Mouse (Mus musculus): ENCODE results near the gene Pnck. TPM values are rescaled to one million over a fixed set of nuclear protein-coding genes. Genes with fewer than 3 reads are reported as not detected.
A peak's percentile ranks its signal among the peaks of the same experiment; 100 is the strongest.

Gene Pnck
- polyA plus RNA-seq, 1 experiment from 2014 or later = 0.61 TPM

GRCm38 (mm10) chrX:73653392-73653791, 6.5 kb downstream of the Pnck start:
- Histone ChIP-seq H3K4me1 (ENCODE audit: insufficient read depth) (no peaks in the 10 kb centered on the region), H3K4me3 (ENCODE audit: low read depth, low read length) (no peak overlapping the region), H3K9ac (replicated peaks) (no peak overlapping the region), H3K4me2 (ENCODE audit: low read depth, low read length) (no peak overlapping the region), H3K27me3 (ENCODE audit: insufficient read depth, low read length) (no peaks in the 10 kb centered on the region), H3K27ac (ENCODE audit: low read depth) (0 out of 2 replicates have a peak overlapping the region, but pooled peaks have one; percentile 18), H3K9me3 (ENCODE audit: low read length) (no peaks in the 10 kb centered on the region), H3K36me3 (replicated peaks; ENCODE audit: insufficient read depth, low read length) (no peaks in the 10 kb centered on the region)
- TF ChIP-seq CTCF (IDR thresholded peaks at IDR 0.05; ENCODE audit: low read depth) = no peak
- TF ChIP-seq EP300 (IDR thresholded peaks at IDR 0.05; ENCODE audit: low read depth) = no peak
- ATAC-seq (peak; percentile 76), DNase-seq (no peak)
- 68% methylated on average over 6 of the region's 6 CpGs for WGBS (ENCODE audit: insufficient replicate concordance)

- no peak overlapping the region for H3K9ac ChIP-seq (replicated peaks)
- DNase-seq (no peak), ATAC-seq (no peak)
- H3K36me3 ChIP-seq (replicated peaks; ENCODE audit: insufficient read depth, low read length) = no peaks in the 10 kb centered on the region
- no peak overlapping the region for H3K4me3 ChIP-seq (ENCODE audit: low read depth, low read length)
- H3K9me3 ChIP-seq (ENCODE audit: low read length) = no peaks in the 10 kb centered on the region
- WGBS (ENCODE audit: insufficient replicate concordance) = 65% methylated on average over 3 of the region's 3 CpGs
- H3K27ac ChIP-seq (ENCODE audit: low read depth) = no peak overlapping the region
- no peak overlapping the region for H3K4me2 ChIP-seq (ENCODE audit: low read depth, low read length)
- H3K27me3 ChIP-seq (ENCODE audit: insufficient read depth, low read length) = no peaks in the 10 kb centered on the region
- no peaks in the 10 kb centered on the region for H3K4me1 ChIP-seq (ENCODE audit: insufficient read depth)
- no peak for TF ChIP-seq EP300 (IDR thresholded peaks at IDR 0.05; ENCODE audit: low read depth)
- no peak for TF ChIP-seq CTCF (IDR thresholded peaks at IDR 0.05; ENCODE audit: low read depth)
These were observed 9.0 kb downstream of the Pnck start for GRCm38 (mm10) chrX:73650869-73651268.

GRCm38 (mm10) chrX:73645121-73645520, 14.8 kb downstream of the Pnck start:
- Histone ChIP-seq H3K4me1 (ENCODE audit: insufficient read depth) (no peaks in the 10 kb centered on the region), H3K9me3 (ENCODE audit: low read length) (no peaks in the 10 kb centered on the region), H3K36me3 (replicated peaks; ENCODE audit: insufficient read depth, low read length) (no peaks in the 10 kb centered on the region), H3K4me3 (ENCODE audit: low read depth, low read length) (no peak overlapping the region), H3K27me3 (ENCODE audit: insufficient read depth, low read length) (peaks cover 1% of the 10 kb centered on the region), H3K9ac (replicated peaks) (no peak overlapping the region), H3K27ac (ENCODE audit: low read depth) (no peak overlapping the region), H3K4me2 (ENCODE audit: low read depth, low read length) (no peak overlapping the region)
- WGBS (ENCODE audit: insufficient replicate concordance) = 50% methylated on average over 4 of the region's 4 CpGs
- DNase-seq = no peak
- no peak for ATAC-seq
- TF ChIP-seq CTCF (IDR thresholded peaks at IDR 0.05; ENCODE audit: low read depth) = no peak
- TF ChIP-seq EP300 (IDR thresholded peaks at IDR 0.05; ENCODE audit: low read depth) = no peak

- Histone ChIP-seq H3K4me1 (ENCODE audit: insufficient read depth) (0 out of 2 replicates have a peak, but pooled peaks cover 3% of the 10 kb centered on the region), H3K4me3 (ENCODE audit: low read depth, low read length) (peak overlapping the region; percentile 36), H3K27me3 (ENCODE audit: insufficient read depth, low read length) (peaks cover 36% of the 10 kb centered on the region), H3K4me2 (ENCODE audit: low read depth, low read length) (peak overlapping the region; percentile 63), H3K27ac (ENCODE audit: low read depth) (no peak overlapping the region), H3K9me3 (ENCODE audit: low read length) (no peaks in the 10 kb centered on the region), H3K9ac (replicated peaks) (no peak overlapping the region), H3K36me3 (replicated peaks; ENCODE audit: insufficient read depth, low read length) (no peaks in the 10 kb centered on the region)
- DNase-seq (no peak), ATAC-seq (no peak)
- TF ChIP-seq CTCF (IDR thresholded peaks at IDR 0.05; ENCODE audit: low read depth) = no peak
- no peak for TF ChIP-seq EP300 (IDR thresholded peaks at IDR 0.05; ENCODE audit: low read depth)
- 22% methylated on average over 31 of the region's 41 CpGs for WGBS (ENCODE audit: insufficient replicate concordance)
These were observed 19.9 kb downstream of the Pnck start for GRCm38 (mm10) chrX:73639901-73640469.

- H3K27ac ChIP-seq (ENCODE audit: low read depth) = no peak within 1 kb of the TSS
- H3K9ac ChIP-seq (replicated peaks) = no peak within 1 kb of the TSS
- no peaks in the 10 kb centered on the region for H3K9me3 ChIP-seq (ENCODE audit: low read length)
- 0 out of 2 replicates have a peak, but pooled peaks cover 3% of the 10 kb centered on the region for H3K4me1 ChIP-seq (ENCODE audit: insufficient read depth)
- peaks cover 37% of the 10 kb centered on the region for H3K27me3 ChIP-seq (ENCODE audit: insufficient read depth, low read length)
- ATAC-seq = peak; percentile 83
- 23% methylated on average over 25 of the region's 28 CpGs for WGBS (ENCODE audit: insufficient replicate concordance)
- TF ChIP-seq CTCF (IDR thresholded peaks at IDR 0.05; ENCODE audit: low read depth) = no peak
- no peak for TF ChIP-seq EP300 (IDR thresholded peaks at IDR 0.05; ENCODE audit: low read depth)
- peak; percentile 57 for DNase-seq
- peak within 1 kb of the TSS; percentile 36 for H3K4me3 ChIP-seq (ENCODE audit: low read depth, low read length)
- H3K4me2 ChIP-seq (ENCODE audit: low read depth, low read length) = peak within 1 kb of the TSS; percentile 63
- no peaks in the 10 kb centered on the region for H3K36me3 ChIP-seq (replicated peaks; ENCODE audit: insufficient read depth, low read length)
These were observed 20.7 kb downstream of the Pnck start, which contains the start of gene Dusp9 for GRCm38 (mm10) chrX:73639255-73639675. TSS of gene Dusp9 (plus strand) at chrX:73639419.

GRCm38 (mm10) chrX:73637415-73637814, 22.5 kb downstream of the Pnck start:
- DNase-seq (no peak), ATAC-seq (no peak)
- Histone ChIP-seq H3K9ac (replicated peaks) (no peak overlapping the region), H3K4me1 (ENCODE audit: insufficient read depth) (0 out of 2 replicates have a peak, but pooled peaks cover 3% of the 10 kb centered on the region), H3K27me3 (ENCODE audit: insufficient read depth, low read length) (peaks cover 37% of the 10 kb centered on the region), H3K27ac (ENCODE audit: low read depth) (no peak overlapping the region), H3K4me3 (ENCODE audit: low read depth, low read length) (no peak overlapping the region), H3K36me3 (replicated peaks; ENCODE audit: insufficient read depth, low read length) (no peaks in the 10 kb centered on the region), H3K9me3 (ENCODE audit: low read length) (no peaks in the 10 kb centered on the region), H3K4me2 (ENCODE audit: low read depth, low read length) (peak overlapping the region; percentile 52)
- WGBS (ENCODE audit: insufficient replicate concordance) = 19% methylated on average over 18 of the region's 19 CpGs
- no peak for TF ChIP-seq EP300 (IDR thresholded peaks at IDR 0.05; ENCODE audit: low read depth)
- no peak for TF ChIP-seq CTCF (IDR thresholded peaks at IDR 0.05; ENCODE audit: low read depth)
